Mouse (Mus musculus) thymus, adult 2 months (tissue): ENCODE data around the gene Ankrd12.

Experiments used
- CTCF ChIP-seq: fragments of 200-500 bp; IDR thresholded peaks from 2 replicates; pipeline ENCODE4 v1.5.1; 2012; ENCODE audit warnings: mild to moderate bottlenecking, control low read depth, low read length, moderate library complexity, borderline replicate concordance; ENCODE audit not compliant: control insufficient read depth, poor library complexity, insufficient read depth; ENCODE audit errors: extremely low read depth
- POLR2A ChIP-seq: fragments of 200-500 bp; IDR thresholded peaks from 2 replicates; pipeline ENCODE4 v1.6.1; 2012; ENCODE audit warnings: mild to moderate bottlenecking, low read length, control low read depth, moderate library complexity; ENCODE audit not compliant: control insufficient read depth, poor library complexity, insufficient read depth; ENCODE audit errors: extremely low read depth

GRCm38 (mm10) chr17:65933741-65934140, 143.1 kb downstream of the Ankrd12 start:
- TF ChIP-seq POLR2A = no peak
- no peak for TF ChIP-seq CTCF
